Mouse (Mus musculus) bone marrow macrophage, adult 2 months (primary cell): ENCODE data around the gene Olfm2.

Experiments
- CTCF ChIP-seq: IDR thresholded peaks from 2 replicates; pipeline ENCODE4 v1.5.1; 2012; ENCODE audit warnings: low read depth, mild to moderate bottlenecking, low read length, moderate library complexity
- POLR2A ChIP-seq: IDR thresholded peaks from 2 replicates; pipeline ENCODE4 v1.6.1; 2012; ENCODE audit warnings: mild to moderate bottlenecking, low read depth, low read length, borderline replicate concordance

GRCm38 (mm10) chr9:20645121-20645520, 101.0 kb downstream of the Olfm2 start:
- no peak for TF ChIP-seq CTCF
- no peak for TF ChIP-seq POLR2A
